Mouse (Mus musculus) MEL (cell line): ENCODE measurements around the gene Gm43720. TPM values are rescaled to one million over a fixed set of nuclear protein-coding genes. Genes with fewer than 3 reads are reported as not detected.

Experiments used
- DNase-seq: peaks from one replicate; pipeline ENCODE4 v3.0.0; 2011; ENCODE audit warnings: low read depth, low spot score
- H3K27ac ChIP-seq: 2 replicates; pipeline ENCODE4 v1.5.1; 2012; ENCODE audit warnings: low read depth, mild to moderate bottlenecking, control low read depth, low read length, moderate library complexity; ENCODE audit not compliant: control insufficient read depth
- H3K27me3 ChIP-seq, 2 experiments: fragments of 150-350 bp in 1 of 2; sonication (generic) in 1 of 2; 2 replicates each; pipeline ENCODE4 v1.6.1; 2012; ENCODE audit warnings: low read length in 2 of 2, mild to moderate bottlenecking in 2 of 2, improper control_type of control experiment in 1 of 2, moderate library complexity in 1 of 2; ENCODE audit not compliant: insufficient read depth in 2 of 2, control insufficient read depth in 1 of 2
- H3K36me3 ChIP-seq, 2 experiments: 2 replicates each; pipeline ENCODE4 v1.6.1; 2012 to 2014; ENCODE audit warnings: low read length in 2 of 2, improper control_type of control experiment in 1 of 2, inconsistent platforms in 1 of 2, mild to moderate bottlenecking in 1 of 2; ENCODE audit not compliant: insufficient read depth in 2 of 2, control insufficient read depth in 1 of 2
- H3K4me1 ChIP-seq, 2 experiments: fragments of 150-350 bp in 1 of 2; sonication (generic) in 1 of 2; 2 replicates each; pipeline ENCODE4 v1.6.1; 2012; ENCODE audit warnings: low read length in 2 of 2, improper control_type of control experiment in 1 of 2, mild to moderate bottlenecking in 1 of 2; ENCODE audit not compliant: insufficient read depth in 2 of 2, control insufficient read depth in 1 of 2
- H3K4me3 ChIP-seq, 2 experiments: fragments of 150-350 bp in 1 of 2; sonication (generic) in 1 of 2; 2 replicates each; pipeline ENCODE4 v1.5.1; 2012; ENCODE audit warnings: low read depth in 2 of 2, low read length in 2 of 2, mild to moderate bottlenecking in 2 of 2, moderate library complexity in 2 of 2, control low read depth in 1 of 2, improper control_type of control experiment in 1 of 2; ENCODE audit not compliant: control insufficient read depth in 1 of 2, insufficient read depth in 1 of 2
- H3K79me2 ChIP-seq: 2 replicates; pipeline ENCODE4 v1.6.1; 2012; ENCODE audit warnings: mild to moderate bottlenecking, low read length, moderate library complexity; ENCODE audit not compliant: control insufficient read depth, poor library complexity, insufficient read depth
- H3K9ac ChIP-seq: 2 replicates; pipeline ENCODE4 v1.6.1; 2012; ENCODE audit warnings: low read depth, mild to moderate bottlenecking, control low read depth, low read length, moderate library complexity; ENCODE audit not compliant: control insufficient read depth, poor library complexity, severe bottlenecking
- H3K9me3 ChIP-seq: fragments of 150-350 bp; sonication (generic); replicated peaks from 2 replicates; pipeline ENCODE4 v1.6.1; 2012; ENCODE audit warnings: mild to moderate bottlenecking, low read length, improper control_type of control experiment, moderate library complexity; ENCODE audit not compliant: insufficient read depth
- BHLHE40 ChIP-seq: IDR thresholded peaks from 2 replicates; pipeline ENCODE4 v1.6.1; 2012; ENCODE audit warnings: low read depth, mild to moderate bottlenecking, inconsistent platforms, low read length, improper control_type of control experiment, borderline replicate concordance
- CHD1 ChIP-seq: IDR thresholded peaks from 2 replicates; pipeline ENCODE4 v1.6.1; 2012; ENCODE audit warnings: low read depth, mild to moderate bottlenecking, inconsistent platforms, low read length, improper control_type of control experiment
- CTCF ChIP-seq, 3 experiments: IDR thresholded peaks in 2 of 3; conservative IDR thresholded peaks in 1 of 3; 2 replicates each; pipeline ENCODE4 v1.5.1; 2011 to 2012; ENCODE audit warnings: low read length in 3 of 3, low read depth in 2 of 3, mild to moderate bottlenecking in 2 of 3, improper control_type of control experiment in 1 of 3, inconsistent platforms in 1 of 3, mixed read lengths in 1 of 3, moderate library complexity in 1 of 3; ENCODE audit not compliant: control insufficient read depth in 1 of 3, insufficient read depth in 1 of 3, poor library complexity in 1 of 3, severe bottlenecking in 1 of 3
- EP300 ChIP-seq, 2 experiments: IDR thresholded peaks; 2 replicates each; pipeline ENCODE4 v1.6.1; 2011; ENCODE audit warnings: improper control_type of control experiment in 2 of 2, low read length in 2 of 2, low read depth in 1 of 2, mild to moderate bottlenecking in 1 of 2
- GATA1 ChIP-seq: IDR thresholded peaks from 2 replicates; pipeline ENCODE4 v1.6.1; 2011; ENCODE audit warnings: low read depth, low read length, improper control_type of control experiment
- HCFC1 ChIP-seq: IDR thresholded peaks from 2 replicates; pipeline ENCODE4 v1.6.1; 2012; ENCODE audit warnings: low read depth, mild to moderate bottlenecking, inconsistent platforms, low read length, improper control_type of control experiment, moderate library complexity
- JUND ChIP-seq: IDR thresholded peaks from 2 replicates; pipeline ENCODE4 v1.6.1; 2011; ENCODE audit warnings: low read depth, mild to moderate bottlenecking, improper control_type of control experiment, low read length
- KAT2A ChIP-seq: conservative IDR thresholded peaks from 2 replicates; pipeline ENCODE4 v1.6.1; 2012; ENCODE audit warnings: low read depth, low read length, improper control_type of control experiment, inconsistent platforms
- MAFK ChIP-seq: IDR thresholded peaks from 2 replicates; pipeline ENCODE4 v1.6.1; 2011; ENCODE audit warnings: low read depth, mild to moderate bottlenecking, low read length, improper control_type of control experiment, borderline replicate concordance
- MAZ ChIP-seq: IDR thresholded peaks from 2 replicates; pipeline ENCODE4 v1.6.1; 2012; ENCODE audit warnings: low read depth, mild to moderate bottlenecking, inconsistent platforms, low read length, improper control_type of control experiment
- MXI1 ChIP-seq: IDR thresholded peaks from 2 replicates; pipeline ENCODE4 v1.6.1; 2011; ENCODE audit warnings: mild to moderate bottlenecking, low read depth, low read length, improper control_type of control experiment
- MYB ChIP-seq: IDR thresholded peaks from 2 replicates; pipeline ENCODE4 v1.6.1; 2011; ENCODE audit warnings: mild to moderate bottlenecking, low read depth, low read length, improper control_type of control experiment
- NRF1 ChIP-seq: IDR thresholded peaks from 2 replicates; pipeline ENCODE4 v1.6.1; 2014; ENCODE audit warnings: low read depth, mild to moderate bottlenecking, inconsistent platforms, low read length, improper control_type of control experiment, moderate library complexity; ENCODE audit not compliant: poor library complexity, insufficient read depth, severe bottlenecking
- POLR2AphosphoS2 ChIP-seq: IDR thresholded peaks from 2 replicates; pipeline ENCODE4 v1.6.1; 2011; ENCODE audit warnings: low read length, improper control_type of control experiment
- POLR2AphosphoS5 ChIP-seq: IDR thresholded peaks from 2 replicates; pipeline ENCODE4 v1.6.1; 2012; ENCODE audit warnings: low read depth, borderline replicate concordance, mild to moderate bottlenecking, inconsistent platforms, low read length, moderate library complexity, mixed read lengths
- RAD21 ChIP-seq: IDR thresholded peaks from 2 replicates; pipeline ENCODE4 v1.6.1; 2011; ENCODE audit warnings: mild to moderate bottlenecking, low read depth, low read length, improper control_type of control experiment
- RCOR1 ChIP-seq: IDR thresholded peaks from 2 replicates; pipeline ENCODE4 v1.6.1; 2012; ENCODE audit warnings: low read depth, mild to moderate bottlenecking, inconsistent platforms, low read length, improper control_type of control experiment
- SMC3 ChIP-seq: IDR thresholded peaks from 2 replicates; pipeline ENCODE4 v1.6.1; 2011; ENCODE audit warnings: low read depth, low read length, improper control_type of control experiment
- TAL1 ChIP-seq: IDR thresholded peaks from 2 replicates; pipeline ENCODE4 v1.6.1; 2012; ENCODE audit warnings: mild to moderate bottlenecking, inconsistent platforms, low read length, moderate library complexity, mixed read lengths
- TBP ChIP-seq: IDR thresholded peaks from 2 replicates; pipeline ENCODE4 v1.8.0; 2011; ENCODE audit warnings: low read depth, low read length, improper control_type of control experiment
- TCF12 ChIP-seq: IDR thresholded peaks from 2 replicates; pipeline ENCODE4 v1.6.1; 2014; ENCODE audit warnings: low read depth, mild to moderate bottlenecking, inconsistent platforms, low read length, improper control_type of control experiment, moderate library complexity
- USF2 ChIP-seq, 2 experiments: IDR thresholded peaks; 2 replicates each; pipeline ENCODE4 v1.6.1; 2011 to 2012; ENCODE audit warnings: improper control_type of control experiment in 2 of 2, low read length in 2 of 2, borderline replicate concordance in 1 of 2, inconsistent platforms in 1 of 2, low read depth in 1 of 2, mild to moderate bottlenecking in 1 of 2; ENCODE audit not compliant: insufficient read depth in 1 of 2
- ZC3H11A ChIP-seq: IDR thresholded peaks from 2 replicates; pipeline ENCODE4 v1.6.1; 2012; ENCODE audit warnings: low read depth, mild to moderate bottlenecking, inconsistent platforms, low read length, improper control_type of control experiment
- polyA plus RNA-seq, 2 experiments: library from polyadenylated mRNA; stranded (reverse) in 1 of 2; unstranded in 1 of 2; fragments of >175 nt in 1 of 2; fragments of >200 nt in 1 of 2; gene quantifications; 2 replicates each; pipeline versions ENCODE4 v1.2.1 to v1.2.4; 2012; ENCODE audit warnings: low replicate concordance in 2 of 2, low read depth in 1 of 2; ENCODE audit not compliant: insufficient read length in 2 of 2, insufficient read depth in 1 of 2, missing spikeins in 1 of 2
- total RNA-seq: library from RNA; depleted of rRNA; stranded (reverse); fragments of 300-350 nt; gene quantifications from 2 replicates; pipeline ENCODE4 v1.2.3, GENCODE M21; 2012

The Gm43720 gene
- total and polyA plus RNA-seq, 3 experiments, result not detected

DNA sequence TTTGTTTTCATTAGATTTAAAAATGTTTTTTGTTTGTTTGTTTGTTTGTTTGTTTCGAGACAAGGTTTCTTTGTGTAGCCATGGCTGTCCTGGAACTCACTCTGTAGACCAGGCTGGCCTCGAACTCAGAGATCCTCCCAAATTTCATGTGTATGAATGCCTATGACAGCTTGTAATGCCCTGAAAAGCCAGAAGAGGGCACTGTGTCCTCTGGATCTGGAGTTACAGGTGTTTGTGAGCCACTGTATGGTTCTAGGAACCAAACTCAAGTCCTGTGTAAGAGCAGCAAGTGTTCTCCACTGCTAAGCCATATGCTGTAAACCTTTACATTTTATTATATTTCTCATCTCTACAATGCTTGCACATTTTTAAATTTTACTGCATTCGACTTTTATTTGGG is 8.1 kb upstream of the Gm43720 start:
- H3K4me1 ChIP-seq, result no peaks in the 10 kb centered on the region
- no peaks in the 10 kb centered on the region for H3K36me3 ChIP-seq
- H3K27me3 ChIP-seq, result no peaks in the 10 kb centered on the region
- H3K27ac ChIP-seq, result no peak overlapping the region
- H3K79me2 ChIP-seq, result no peaks in the 10 kb centered on the region
- H3K4me3 ChIP-seq, result no peak overlapping the region
- no peaks in the 10 kb centered on the region for H3K9me3 ChIP-seq
- TF ChIP-seq SMC3, result peak; percentile 39
- TF ChIP-seq KAT2A, result no peak
- no peak for TF ChIP-seq MXI1
- peak; percentile 37 to 55 (median 52) for TF ChIP-seq CTCF (IDR thresholded peaks at IDR 0.05 in 2 of 3, conservative IDR thresholded peaks at IDR 0.05 in 1 of 3; ENCODE audit: control insufficient read depth in 1 of 3, insufficient read depth in 1 of 3, low read depth in 2 of 3, low read length in 3 of 3, poor library complexity in 1 of 3, severe bottlenecking in 1 of 3)
- TF ChIP-seq RAD21, result peak; percentile 36
- TF ChIP-seq TAL1, result no peak
- DNase-seq, result peak; percentile 45
- no peak overlapping the region for H3K9ac ChIP-seq

DNA sequence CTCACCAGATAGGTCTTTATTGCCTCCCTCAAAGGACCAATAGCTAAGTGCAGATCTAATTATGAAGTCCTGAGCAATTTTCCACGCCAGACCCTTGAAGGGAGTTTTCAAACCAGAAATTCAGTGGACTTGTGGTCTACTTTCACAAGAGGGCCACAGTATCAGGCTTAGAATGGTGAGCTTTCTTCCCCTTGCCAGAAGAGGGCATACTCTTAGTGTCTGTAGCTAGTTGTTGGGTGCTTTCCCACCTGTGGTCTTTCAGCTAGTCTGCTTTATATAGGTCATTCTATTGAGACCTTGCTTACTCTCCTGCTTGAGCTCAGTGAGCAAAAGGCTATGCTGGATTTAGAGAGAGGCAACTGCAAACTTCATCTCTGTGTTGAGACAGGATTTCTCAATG is 3.8 kb upstream of the Gm43720 start:
- no peak overlapping the region for H3K27ac ChIP-seq
- H3K36me3 ChIP-seq, result no peaks in the 10 kb centered on the region
- H3K4me3 ChIP-seq, result no peak overlapping the region
- no peaks in the 10 kb centered on the region for H3K4me1 ChIP-seq
- H3K27me3 ChIP-seq, result no peaks in the 10 kb centered on the region
- TF ChIP-seq HCFC1 (no peak), TBP (no peak), GATA1 (no peak), ZC3H11A (no peak), SMC3 (peak; percentile 43), MAZ (no peak), NRF1 (no peak), CTCF (IDR thresholded peaks at IDR 0.05 in 2 of 3, conservative IDR thresholded peaks at IDR 0.05 in 1 of 3; ENCODE audit: control insufficient read depth in 1 of 3, insufficient read depth in 1 of 3, low read depth in 2 of 3, low read length in 3 of 3, poor library complexity in 1 of 3, severe bottlenecking in 1 of 3) (peak in 2 of 3 experiments; percentile 11 to 41; a peak in 2 of 6 replicates)
- H3K79me2 ChIP-seq, result no peaks in the 10 kb centered on the region
- peak; percentile 31 for DNase-seq
- H3K9ac ChIP-seq, result no peak overlapping the region
- H3K9me3 ChIP-seq, result no peaks in the 10 kb centered on the region

DNA sequence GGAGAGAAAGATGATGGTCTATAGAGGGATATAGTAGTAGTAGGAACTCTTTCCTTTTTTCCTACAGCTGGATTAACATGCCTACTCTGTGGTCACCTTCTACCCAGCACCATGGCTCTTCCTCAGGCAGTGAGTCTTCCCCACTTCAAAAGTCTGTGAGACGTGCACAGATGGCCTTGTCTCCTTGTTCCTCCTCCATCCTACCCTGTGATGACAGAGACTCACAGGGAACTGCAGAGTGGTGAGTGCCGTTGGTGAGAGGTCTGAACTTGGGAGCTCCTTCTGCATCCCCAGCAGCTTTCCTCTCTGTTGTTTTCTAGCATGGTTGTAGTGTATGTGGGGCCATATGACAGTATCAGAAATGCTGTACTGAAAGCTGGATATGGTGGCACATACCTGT is 2.0 kb upstream of the Gm43720 start:
- H3K4me1 ChIP-seq, result no peaks in the 10 kb centered on the region
- H3K9me3 ChIP-seq, result no peaks in the 10 kb centered on the region
- no peak overlapping the region for H3K27ac ChIP-seq
- no peaks in the 10 kb centered on the region; a peak in 1 of 4 replicates for H3K27me3 ChIP-seq
- no peak overlapping the region for H3K9ac ChIP-seq
- H3K36me3 ChIP-seq, result no peaks in the 10 kb centered on the region
- TF ChIP-seq MAFK (no peak), POLR2AphosphoS5 (no peak), HCFC1 (no peak), CHD1 (no peak), SMC3 (no peak), JUND (no peak), POLR2AphosphoS2 (no peak), RAD21 (no peak), TCF12 (no peak), NRF1 (no peak), BHLHE40 (no peak), USF2 (IDR thresholded peaks at IDR 0.05; ENCODE audit: borderline replicate concordance in 1 of 2, insufficient read depth in 1 of 2, low read depth in 1 of 2, low read length in 2 of 2) (no peak), MYB (no peak), RCOR1 (no peak), EP300 (IDR thresholded peaks at IDR 0.05; ENCODE audit: low read depth in 1 of 2, low read length in 2 of 2) (no peak)
- TF ChIP-seq, all 39 proteins: peak for 0
- DNase-seq, result no peak
- Histone ChIP-seq H3K79me2 (no peaks in the 10 kb centered on the region), H3K4me3 (no peak overlapping the region)
